14 mouse cellular contexts compared by ENCODE assay signal in genomic region chr11:52567945-52568687, GRCm38 (mm10).
A peak's percentile ranks its signal among the peaks of the same experiment; 100 is the strongest.
DNase-seq lines count a peak whose midpoint lies in the region; ATAC-seq and TF ChIP-seq lines count a peak whose summit lies in the region.
"Had no signal": no experiment of that assay in that cellular context is flagged by ENCODE, and none has a peak within 500 bp of the region (broad histone marks: within the 10 kb centered on the region; RNA-seq: fewer than 3 reads in every experiment).

No protein-coding gene starts in this region.

- ATAC-seq in hindbrain, postnatal 0 days, result peak; percentile 21; the same call in 1 of the 2 replicates
- peak; percentile 76 for ATAC-seq in neural tube, embryonic 14.5 days (ENCODE audit: low read depth)
- ATAC-seq in liver, embryonic 12.5 days, result no peak

- WGBS in hindbrain, postnatal 0 days, result 40% methylated on average over 13 of the region's 13 CpGs
- WGBS in neural tube, embryonic 14.5 days, result 14% methylated on average over 13 of the region's 13 CpGs
- 72% methylated on average over 13 of the region's 13 CpGs for WGBS in liver, embryonic 12.5 days (ENCODE audit: insufficient replicate concordance)

- no peak for TF ChIP-seq POLR2A in cortical plate, adult 2 months (IDR thresholded peaks at IDR 0.05; ENCODE audit: extremely low read depth, insufficient read depth, low read length)

- peaks cover 1% of the 10 kb centered on the region; the same call in 1 of the 2 replicates for H3K4me1 ChIP-seq in cortical plate, adult 2 months (ENCODE audit: control insufficient read depth, insufficient read depth, low read length)
- no peaks in the 10 kb centered on the region for H3K4me1 ChIP-seq in hindbrain, postnatal 0 days (ENCODE audit: insufficient read depth, low read length)
- H3K4me1 ChIP-seq in neural tube, embryonic 14.5 days (ENCODE audit: control insufficient read depth, insufficient read depth, low read length), result no peaks in the 10 kb centered on the region; the same call in 1 of the 2 replicates
- no peaks in the 10 kb centered on the region for H3K4me1 ChIP-seq in liver, embryonic 12.5 days
- H3K4me1 ChIP-seq: liver, embryonic 13.5 days had no signal

- H3K4me2 ChIP-seq in hindbrain, postnatal 0 days (ENCODE audit: low read depth, low read length), result no peak overlapping the region
- H3K4me2 ChIP-seq in neural tube, embryonic 14.5 days (ENCODE audit: low read depth, low read length), result 0 out of 2 replicates have a peak overlapping the region, but pooled peaks have one; percentile 12
- H3K4me2 ChIP-seq in liver, embryonic 12.5 days, result no peak overlapping the region
- H3K4me2 ChIP-seq: liver, embryonic 13.5 days had no signal

- no peak overlapping the region for H3K4me3 ChIP-seq in cortical plate, adult 2 months (ENCODE audit: insufficient read depth, low read length)
- H3K4me3 ChIP-seq in hindbrain, postnatal 0 days (ENCODE audit: low read length), result no peak overlapping the region
- no peak overlapping the region for H3K4me3 ChIP-seq in neural tube, embryonic 14.5 days (ENCODE audit: low read depth, low read length)
- no peak overlapping the region for H3K4me3 ChIP-seq in liver, embryonic 12.5 days
- H3K4me3 ChIP-seq: liver, embryonic 13.5 days had no signal

- H3K9me3 ChIP-seq in hindbrain, postnatal 0 days (ENCODE audit: low read length), result no peaks in the 10 kb centered on the region
- no peaks in the 10 kb centered on the region for H3K9me3 ChIP-seq in neural tube, embryonic 14.5 days (ENCODE audit: control insufficient read depth, low read length)
- no peaks in the 10 kb centered on the region for H3K9me3 ChIP-seq in liver, embryonic 12.5 days (replicated peaks)
- H3K9me3 ChIP-seq: liver, embryonic 13.5 days had no signal

- peak; percentile 28 to 40 for DNase-seq in frontal cortex, postnatal 36 days (ENCODE audit: low spot score in 2 of 2)
- no peak for DNase-seq in frontal cortex, postnatal 14 days (ENCODE audit: low spot score in 2 of 2)
- DNase-seq in hindbrain, postnatal 0 days (ENCODE audit: low spot score), result peak; percentile 52
- no peak for DNase-seq in gastrocnemius, adult 8-10 months (ENCODE audit: low spot score in 2 of 2)
- DNase-seq in cerebellum, postnatal 10 days, result no peak
- DNase-seq: adrenal gland, postnatal 10 days; cerebellum, adult 9-11 months; heart, postnatal 4 days; kidney, postnatal 25 days; liver, embryonic 13.5 days; thymus, postnatal 36 days had no signal

- no peak overlapping the region for H3K9ac ChIP-seq in hindbrain, postnatal 0 days (replicated peaks; ENCODE audit: low read length)
- no peak overlapping the region for H3K9ac ChIP-seq in neural tube, embryonic 14.5 days (replicated peaks; ENCODE audit: low read depth, low read length)
- H3K9ac ChIP-seq in liver, embryonic 12.5 days, result no peak overlapping the region
- H3K9ac ChIP-seq: liver, embryonic 13.5 days had no signal

- no peaks in the 10 kb centered on the region for H3K27me3 ChIP-seq in hindbrain, postnatal 0 days (ENCODE audit: insufficient read depth, low read length)
- no peaks in the 10 kb centered on the region for H3K27me3 ChIP-seq in neural tube, embryonic 14.5 days (ENCODE audit: control insufficient read depth, insufficient read depth, low read length)
- H3K27me3 ChIP-seq in liver, embryonic 12.5 days (replicated peaks), result peaks cover 3% of the 10 kb centered on the region; the same call in 1 of the 2 replicates
- H3K27me3 ChIP-seq: liver, embryonic 13.5 days had no signal

- no peak for TF ChIP-seq CTCF in cortical plate, adult 2 months (IDR thresholded peaks at IDR 0.05; ENCODE audit: extremely low read depth, insufficient read depth, low read length)
- no peak for TF ChIP-seq CTCF in hindbrain, postnatal 0 days (IDR thresholded peaks at IDR 0.05; ENCODE audit: low read depth)

- no peaks in the 10 kb centered on the region for H3K36me3 ChIP-seq in hindbrain, postnatal 0 days (ENCODE audit: insufficient read depth, low read length)
- no peaks in the 10 kb centered on the region for H3K36me3 ChIP-seq in neural tube, embryonic 14.5 days (ENCODE audit: control insufficient read depth, insufficient read depth, low read length)
- no peaks in the 10 kb centered on the region for H3K36me3 ChIP-seq in liver, embryonic 12.5 days
- H3K36me3 ChIP-seq: liver, embryonic 13.5 days had no signal

- 0 out of 2 replicates have a peak overlapping the region, but pooled peaks have one; percentile 29 for H3K27ac ChIP-seq in cortical plate, adult 2 months (ENCODE audit: insufficient read depth, low read length)
- no peak overlapping the region for H3K27ac ChIP-seq in hindbrain, postnatal 0 days
- 0 out of 2 replicates have a peak overlapping the region, but pooled peaks have one; percentile 40 for H3K27ac ChIP-seq in neural tube, embryonic 14.5 days (ENCODE audit: low read depth, low read length)
- H3K27ac ChIP-seq in liver, embryonic 12.5 days, result no peak overlapping the region
- H3K27ac ChIP-seq: liver, embryonic 13.5 days had no signal

Comparison
In these comparisons a context has a peak if more than half of its experiments do, and no peak if none do; other contexts are left out.
1. DNase-seq: peak in frontal cortex, postnatal 36 days (2 of 2) and hindbrain, postnatal 0 days (single experiment); none in frontal cortex, postnatal 14 days (0 of 2), gastrocnemius, adult 8-10 months (0 of 2) and cerebellum, postnatal 10 days (0 of 2).
2. H3K27ac ChIP-seq: peak in cortical plate, adult 2 months (single experiment) and neural tube, embryonic 14.5 days (single experiment); none in hindbrain, postnatal 0 days (single experiment) and liver, embryonic 12.5 days (single experiment).